14 mouse cellular contexts compared by ENCODE assay signal in the genomic region with DNA sequence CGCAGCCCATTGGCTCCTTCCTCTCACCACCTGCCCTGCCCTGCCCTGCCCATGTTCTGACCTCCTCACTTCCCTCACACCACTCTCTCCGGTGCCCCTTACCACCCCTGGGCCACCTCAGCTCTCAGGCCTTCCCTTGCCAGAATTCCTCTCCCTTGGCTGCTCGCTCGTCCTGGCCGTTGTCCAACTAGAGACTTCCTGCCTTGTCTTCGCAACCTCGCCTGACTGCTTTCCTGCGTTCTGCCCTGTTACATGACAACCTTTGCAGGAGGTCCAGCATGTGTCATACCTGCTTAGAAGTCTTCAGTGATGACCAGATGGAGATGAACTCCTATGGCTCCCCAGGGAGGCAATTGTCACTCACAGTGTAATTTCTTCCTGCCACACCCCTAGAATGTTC. TPM values are rescaled to one million over a fixed set of nuclear protein-coding genes. Genes with fewer than 3 reads are reported as not detected.
A peak's percentile ranks its signal among the peaks of the same experiment; 100 is the strongest.
DNase-seq lines count a peak whose midpoint lies in the region; ATAC-seq lines count a peak whose summit lies in the region.
"Had no signal": no experiment of that assay in that cellular context is flagged by ENCODE, and none has a peak within 500 bp of the region (broad histone marks: within the 10 kb centered on the region; RNA-seq: fewer than 3 reads in every experiment).

No protein-coding gene starts in this region.

- no peak overlapping the region for H3K27ac ChIP-seq in kidney, embryonic 15.5 days
- H3K27ac ChIP-seq: limb, embryonic 15.5 days had no signal

- H3K9me3 ChIP-seq in kidney, embryonic 15.5 days (replicated peaks), result no peaks in the 10 kb centered on the region
- H3K9me3 ChIP-seq: limb, embryonic 15.5 days had no signal

- no peak overlapping the region for H3K9ac ChIP-seq in kidney, embryonic 15.5 days
- H3K9ac ChIP-seq: forebrain, postnatal 0 days; limb, embryonic 15.5 days had no signal

- no peak overlapping the region for H3K4me3 ChIP-seq in kidney, embryonic 15.5 days (replicated peaks)
- H3K4me3 ChIP-seq: limb, embryonic 15.5 days; myocyte had no signal

- ATAC-seq in kidney, embryonic 15.5 days (replicated peaks; ENCODE audit: low FRiP score), result no peak
- ATAC-seq: forebrain, postnatal 0 days; inflammation-experienced regulatory T-cells, adult 6 months had no signal

- H3K27me3 ChIP-seq in kidney, embryonic 15.5 days, result no peaks in the 10 kb centered on the region
- H3K27me3 ChIP-seq: limb, embryonic 15.5 days had no signal

- intact Hi-C loops in heart, postnatal 25 days (cut with DNase I), result no loop called here
- intact Hi-C loops in gastrocnemius, postnatal 36 days (cut with DNase I), result no loop called here

- no peak overlapping the region for H3K4me2 ChIP-seq in kidney, embryonic 15.5 days
- H3K4me2 ChIP-seq: limb, embryonic 15.5 days had no signal

- WGBS in kidney, embryonic 15.5 days, result 52% methylated on average over 8 of the region's 8 CpGs

- H3K4me1 ChIP-seq in kidney, embryonic 15.5 days, result peaks cover 22% of the 10 kb centered on the region
- H3K4me1 ChIP-seq: limb, embryonic 15.5 days had no signal

- DNase-seq in kidney, adult 18-20 months, result peak; percentile 64
- peak; percentile 46 for DNase-seq in adrenal gland, postnatal 25 days
- DNase-seq in heart, postnatal 25 days (ENCODE audit: low spot score), result peak; percentile 28
- peak; percentile 84 for DNase-seq in lung, postnatal 10 days
- DNase-seq in thymus, postnatal 14 days, result no peak
- no peak for DNase-seq in right cerebral cortex, postnatal 36 days (ENCODE audit: low spot score in 2 of 2)
- DNase-seq in gastrocnemius, postnatal 36 days, result no peak
- DNase-seq: embryo, embryonic 11 days; forebrain, postnatal 0 days; right cerebral cortex, postnatal 25 days had no signal

- no peaks in the 10 kb centered on the region for H3K36me3 ChIP-seq in kidney, embryonic 15.5 days
- H3K36me3 ChIP-seq: limb, embryonic 15.5 days had no signal

RNA-seq across cellular contexts. Expression of a gene that starts 43.7 kb away (rescaled TPM):
- 4.6 and 5.6 TPM in 2 replicates for polyA plus RNA-seq in kidney, embryonic 15.5 days (2015; fragmentation: Nextera tagmentation; extraction: Ambion mirVana)
- total RNA-seq in adrenal gland, postnatal 25 days (2021), result 2.6 and 3.2 TPM in 2 replicates
- 1 to 10 TPM; 4.8 to 5.6 TPM for total RNA-seq in heart, postnatal 25 days (2021)
- under 1 TPM; 0.54 to 0.64 TPM for total RNA-seq in gastrocnemius, postnatal 36 days (2021)

Comparison
In these comparisons a context has a peak if more than half of its experiments do, and no peak if none do; other contexts are left out.
1. DNase-seq: peak in kidney, adult 18-20 months (single experiment), adrenal gland, postnatal 25 days (single experiment), heart, postnatal 25 days (single experiment) and lung, postnatal 10 days (single experiment); none in thymus, postnatal 14 days (single experiment), right cerebral cortex, postnatal 36 days (0 of 2) and gastrocnemius, postnatal 36 days (0 of 2).